Mouse (Mus musculus): ENCODE data around the gene Agl.

Gene Agl

GRCm38 (mm10) chr3:116807811-116808506 is at the start of gene Agl:
Agl (minus strand) TSS chr3:116808166.
- peak; percentile 87 for DNase-seq (ENCODE audit: low read depth)

DNA sequence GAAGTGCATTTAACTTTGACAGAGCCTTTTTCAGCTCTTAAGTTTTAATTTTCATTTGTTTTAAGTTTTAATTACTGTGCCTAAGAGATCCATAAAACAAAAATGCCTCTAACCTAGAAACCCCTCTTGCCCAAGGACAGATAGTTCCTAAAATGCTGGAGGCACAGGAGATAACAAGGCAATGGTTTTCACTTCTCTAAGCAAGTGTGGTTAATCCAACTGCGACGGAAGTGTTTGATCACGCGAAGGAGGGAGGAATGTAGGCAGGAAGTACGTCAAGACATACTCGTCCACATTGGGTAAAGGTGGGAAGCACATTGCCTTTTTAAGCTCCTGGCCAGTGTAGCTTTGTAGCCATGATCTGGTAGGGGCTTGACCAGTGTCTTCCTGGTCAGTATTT is 49.6 kb upstream of the Agl start:
- DNase-seq (ENCODE audit: low read depth), result no peak

DNA sequence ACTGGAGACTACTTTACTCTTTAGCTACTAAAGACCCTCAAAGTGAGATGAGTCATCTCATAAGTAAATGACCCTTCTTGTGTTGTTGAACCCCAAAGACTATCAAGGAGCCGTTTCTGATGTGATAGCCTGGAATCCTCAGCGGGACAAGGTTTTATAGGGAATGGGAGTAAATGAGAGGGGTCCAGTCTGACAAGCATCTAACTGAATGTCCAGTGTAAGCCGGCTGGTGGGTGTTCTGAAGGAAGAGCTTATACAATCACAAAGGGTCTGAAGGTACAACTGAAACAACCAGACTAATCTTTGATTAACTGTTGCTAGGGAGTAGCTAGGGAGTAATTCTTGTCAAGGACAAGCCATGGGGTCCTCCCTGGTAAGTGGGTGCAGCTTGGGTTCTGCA is 44.5 kb upstream of the Agl start:
- no peak for DNase-seq (ENCODE audit: low read depth)

- DNase-seq (ENCODE audit: low read depth), result no peak
These were observed 42.4 kb upstream of the Agl start for GRCm38 (mm10) chr3:116850376-116850775.

- DNase-seq (ENCODE audit: low read depth), result no peak
These were observed 41.0 kb upstream of the Agl start for GRCm38 (mm10) chr3:116848936-116849335.

- no peak for DNase-seq (ENCODE audit: low read depth)
These were observed 40.1 kb upstream of the Agl start for GRCm38 (mm10) chr3:116848099-116848498.

DNA sequence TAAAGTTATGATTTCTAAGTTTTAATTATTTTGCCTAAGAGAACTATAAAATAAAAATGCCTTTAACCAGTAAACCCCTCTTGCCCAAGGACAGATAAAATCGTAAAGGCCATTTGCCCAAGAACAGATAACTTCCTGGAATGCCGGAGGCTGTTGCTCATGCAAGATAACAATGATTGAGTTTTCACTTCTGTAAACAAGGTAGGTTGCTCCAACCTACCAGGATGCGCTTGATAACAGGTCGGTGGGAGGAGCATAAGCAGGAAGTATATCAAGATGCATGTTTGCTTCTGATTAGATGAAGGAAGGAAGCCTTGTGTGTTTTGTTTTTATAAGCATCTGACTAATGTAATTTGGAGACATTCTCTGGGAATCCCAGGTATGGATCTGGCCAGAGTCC is 38.1 kb upstream of the Agl start:
- DNase-seq (ENCODE audit: low read depth), result no peak

DNA sequence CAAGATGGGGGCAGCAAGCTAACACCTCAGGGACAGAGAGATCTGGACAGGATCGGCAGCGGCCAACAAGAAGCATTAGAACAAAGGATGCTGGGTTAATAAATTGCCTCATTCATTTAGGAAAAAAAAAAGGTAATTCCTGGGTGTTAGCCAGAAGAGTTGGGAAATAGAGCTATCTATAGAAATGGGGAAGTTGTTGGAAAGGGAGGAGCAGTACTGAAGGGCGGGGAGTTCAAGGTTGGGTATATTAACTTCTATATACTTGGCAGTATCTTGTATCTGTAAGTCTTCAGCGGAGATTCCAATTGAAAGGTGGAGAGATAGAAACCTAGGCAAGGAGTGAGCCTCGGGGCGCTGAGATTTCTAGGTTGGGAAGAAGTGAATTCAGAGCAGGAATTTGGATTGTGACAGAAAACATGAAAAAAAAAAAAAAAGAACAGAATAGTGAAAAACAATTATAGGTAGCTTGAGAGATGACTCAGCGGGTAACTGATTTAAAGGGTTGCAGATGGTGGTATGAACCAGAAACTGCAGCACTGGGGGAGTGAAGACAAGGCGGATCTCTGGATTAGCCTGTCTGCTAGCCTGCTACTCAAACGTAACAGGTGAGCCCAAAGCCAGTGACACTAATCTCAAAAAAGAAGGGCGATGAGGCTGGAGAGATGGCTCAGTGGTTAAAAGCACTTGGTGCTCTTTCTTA is 37.1 kb upstream of the Agl start:
- DNase-seq (ENCODE audit: low read depth), result no peak

GRCm38 (mm10) chr3:116841311-116841710 is 33.3 kb upstream of the Agl start:
- no peak for DNase-seq (ENCODE audit: low read depth)

DNA sequence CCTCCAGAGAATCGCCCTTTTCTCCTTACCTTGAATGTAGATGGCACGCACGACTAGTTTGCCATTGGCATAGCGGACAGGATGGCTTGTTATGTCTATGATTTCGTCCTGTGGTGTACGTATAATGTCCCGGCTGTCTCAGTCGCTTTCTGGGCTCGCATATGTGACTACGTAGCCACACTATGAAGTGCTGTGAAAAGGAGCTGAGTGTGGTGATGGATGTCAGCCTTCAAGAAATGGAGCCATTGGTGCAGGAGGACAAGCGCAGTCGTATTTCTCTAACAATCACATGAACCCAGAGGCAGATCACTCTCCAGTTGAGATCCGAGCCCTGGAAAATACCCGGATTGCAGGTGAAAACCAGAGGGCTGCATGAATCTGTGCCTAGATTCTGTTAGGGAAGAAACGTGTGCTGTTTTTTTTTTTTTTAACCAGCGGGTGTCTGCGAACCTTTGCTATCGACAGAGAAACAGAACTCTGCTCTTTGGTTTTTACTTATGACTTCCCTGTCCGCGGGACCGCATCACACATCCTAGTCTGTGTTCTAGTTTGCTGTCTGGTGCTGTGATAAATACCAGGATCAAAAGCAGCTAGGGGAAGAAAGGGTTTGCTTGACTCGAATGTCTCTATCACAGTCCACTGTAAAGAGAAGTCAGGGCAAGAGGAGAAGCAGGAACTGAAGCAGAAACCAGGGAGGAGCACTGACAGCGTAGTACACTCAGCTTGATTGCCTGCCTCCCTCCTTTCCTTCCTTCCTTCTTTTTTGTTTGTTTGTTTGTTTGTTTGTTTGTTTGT is 28.9 kb upstream of the Agl start:
- DNase-seq (ENCODE audit: low read depth), result no peak

DNA sequence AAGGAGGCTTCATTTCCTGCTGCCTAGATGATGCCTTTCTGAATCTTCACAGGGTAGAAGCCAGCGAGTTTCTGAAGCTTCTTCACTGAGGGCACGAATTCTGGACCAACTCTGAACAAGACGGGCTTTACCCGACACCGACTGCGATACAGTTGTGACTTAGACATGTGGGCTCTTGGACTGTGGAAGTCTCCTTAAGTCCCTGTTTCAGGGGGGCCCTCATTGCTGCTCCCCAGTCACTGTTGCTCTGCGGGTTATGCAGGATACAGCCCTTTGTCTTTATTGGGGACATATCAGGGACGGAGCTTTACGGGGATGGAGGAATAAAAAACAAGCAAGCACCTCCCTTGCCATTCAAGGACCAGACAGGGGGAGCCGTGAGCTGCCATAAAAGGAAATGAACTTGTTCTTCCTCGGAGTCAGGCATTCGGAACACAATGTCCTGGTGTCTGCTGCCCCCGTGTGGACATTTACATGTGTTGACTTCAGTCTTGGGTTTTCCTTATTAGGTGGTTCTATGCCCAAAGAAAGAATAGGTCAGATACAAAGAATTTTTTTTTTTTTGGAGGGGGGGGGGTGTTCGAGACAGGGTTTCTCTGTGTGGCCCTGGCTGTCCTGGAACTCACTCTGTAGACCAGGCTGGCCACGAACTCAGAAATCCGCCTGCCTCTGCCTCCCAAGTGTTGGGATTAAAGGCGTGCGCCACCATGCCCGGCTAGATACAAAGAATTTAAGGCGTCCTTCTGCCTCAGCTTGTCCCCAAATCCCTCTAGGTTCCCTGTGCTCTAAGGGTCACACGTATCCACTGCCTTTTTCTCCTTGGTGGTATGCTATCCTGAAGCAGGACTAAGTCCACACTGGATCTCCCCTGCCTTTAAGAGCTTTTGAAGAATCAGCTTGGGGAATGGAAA is 28.1 kb upstream of the Agl start:
- DNase-seq (ENCODE audit: low read depth), result peak; percentile 94

DNA sequence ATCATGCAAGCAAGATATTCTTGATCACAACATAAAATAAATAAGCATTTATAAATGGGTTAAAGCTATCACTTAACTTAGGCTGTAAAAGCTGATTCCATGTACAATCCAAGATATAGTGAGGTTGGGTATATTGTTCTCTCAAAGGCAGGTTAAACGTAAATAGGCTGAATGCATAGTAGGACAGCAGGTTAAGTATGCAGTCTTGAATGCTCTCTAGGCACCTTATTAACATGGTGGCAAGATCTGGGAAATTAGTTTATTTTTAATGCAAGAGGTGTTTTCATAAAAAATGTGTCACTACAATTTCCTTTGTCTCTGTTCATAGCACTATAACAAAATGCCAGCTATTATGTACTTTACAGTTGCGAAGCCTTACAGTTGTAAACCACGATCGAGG is 27.4 kb upstream of the Agl start:
- DNase-seq (ENCODE audit: low read depth), result no peak

DNA sequence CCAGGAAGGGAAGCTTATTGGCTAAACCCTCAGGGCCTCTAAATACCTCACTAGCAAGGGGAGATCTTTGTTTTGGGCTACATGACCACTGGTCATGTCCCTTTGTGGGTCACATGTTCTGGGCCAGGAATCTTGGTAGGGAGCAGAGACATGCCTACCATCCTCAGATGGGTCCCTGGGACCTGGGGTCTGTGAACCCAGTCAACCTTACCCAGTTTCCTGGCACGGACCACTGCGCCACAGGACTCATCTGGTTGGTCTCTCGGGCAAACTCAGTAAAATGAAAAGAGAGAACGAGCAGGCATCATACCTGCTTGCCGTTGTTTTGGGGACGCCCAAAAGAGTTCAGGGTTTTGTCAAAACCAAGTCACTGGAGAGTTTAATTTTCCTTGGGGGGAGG is 26.3 kb upstream of the Agl start:
- DNase-seq (ENCODE audit: low read depth), result no peak

DNA sequence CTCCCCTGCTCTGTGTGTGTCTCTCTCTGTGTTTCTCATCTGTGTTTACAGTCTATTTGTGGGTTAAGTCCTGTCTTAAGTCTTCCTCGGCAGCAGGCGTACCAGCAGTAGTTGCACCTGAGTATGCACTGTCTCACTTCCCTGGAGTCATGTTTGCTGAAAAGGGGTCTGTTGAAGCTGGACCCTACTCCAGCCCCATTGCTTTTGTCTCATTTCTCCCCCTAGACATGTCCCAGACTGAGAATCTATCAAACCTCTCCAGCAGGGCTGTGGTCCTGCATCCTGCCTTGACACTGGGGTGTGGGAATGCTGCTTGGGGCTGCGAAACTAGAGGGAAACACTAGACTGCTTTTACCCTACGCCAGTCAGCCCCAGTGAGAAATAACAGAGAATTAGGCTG is 25.5 kb upstream of the Agl start:
- no peak for DNase-seq (ENCODE audit: low read depth)

DNA sequence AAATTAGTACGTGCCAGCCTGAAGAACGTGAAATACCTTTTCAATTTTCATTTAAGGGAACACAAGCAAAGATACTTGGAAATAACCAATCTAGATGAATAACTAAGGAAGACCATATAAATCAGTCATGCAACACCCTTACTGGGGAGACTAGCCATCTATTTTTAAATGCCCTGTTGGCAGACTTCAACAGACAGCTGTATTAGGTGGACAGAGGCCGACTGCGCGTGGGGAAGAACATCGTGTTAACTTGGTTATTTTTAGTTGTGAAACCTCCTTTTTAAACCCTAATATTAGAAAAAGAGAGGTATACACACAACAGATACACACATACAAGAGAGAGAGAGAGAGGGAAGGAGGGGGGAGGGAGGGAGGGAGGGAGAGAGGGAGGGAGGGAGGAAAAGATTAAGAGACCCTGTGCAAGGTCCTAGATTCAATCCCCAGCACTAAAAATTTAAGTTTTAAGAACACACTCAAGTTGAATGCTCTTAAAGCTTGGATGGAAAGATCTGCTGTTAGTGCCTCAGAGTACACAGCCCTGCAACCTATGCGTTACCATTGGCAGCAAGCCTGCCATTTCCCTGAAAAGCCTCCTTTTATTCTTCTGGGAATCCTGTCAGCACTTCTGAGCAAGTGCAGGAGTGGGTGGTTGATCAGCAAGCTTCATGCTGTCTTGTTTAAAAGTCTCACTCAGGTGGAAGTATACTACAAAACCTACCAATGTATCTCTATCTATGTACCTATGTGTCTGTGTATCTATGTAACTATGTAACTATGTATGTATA is 24.8 kb upstream of the Agl start:
- no peak for DNase-seq (ENCODE audit: low read depth)

GRCm38 (mm10) chr3:116831324-116831723 is 23.4 kb upstream of the Agl start:
- DNase-seq (ENCODE audit: low read depth), result no peak

DNA sequence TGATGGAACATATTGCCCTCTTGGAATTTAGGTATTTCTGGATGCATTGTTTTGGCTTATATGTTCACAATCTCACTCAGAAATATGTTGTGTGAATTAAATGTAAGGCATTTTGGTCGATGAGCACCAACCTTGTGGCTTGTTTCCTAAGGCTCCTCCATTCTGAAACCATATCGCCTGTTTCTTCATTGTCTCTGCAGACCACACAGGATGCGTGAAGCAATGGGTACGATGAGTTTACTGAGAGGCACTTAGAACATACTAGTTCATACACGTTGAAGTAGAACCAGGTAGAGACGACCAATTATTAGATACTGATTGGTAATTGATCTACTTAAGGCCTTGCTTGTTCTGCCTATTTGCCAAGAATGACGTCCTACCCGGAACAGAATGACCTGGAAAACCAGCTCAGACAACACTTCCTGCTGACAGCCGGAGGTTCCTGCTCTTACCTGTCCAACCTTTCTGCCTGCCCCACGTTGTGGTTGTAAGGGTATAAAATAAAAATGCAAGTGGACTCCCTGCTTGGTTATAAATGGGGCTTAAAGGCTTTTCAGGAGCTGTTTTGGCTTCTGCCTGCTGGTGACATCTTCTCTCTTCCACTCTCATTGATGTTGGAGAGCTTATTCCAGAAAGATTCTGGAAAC is 21.4 kb upstream of the Agl start:
- DNase-seq (ENCODE audit: low read depth), result no peak

- DNase-seq (ENCODE audit: low read depth), result no peak
These were observed 18.7 kb upstream of the Agl start for GRCm38 (mm10) chr3:116826471-116827215.

GRCm38 (mm10) chr3:116817231-116817630 is 9.3 kb upstream of the Agl start:
- no peak for DNase-seq (ENCODE audit: low read depth)

GRCm38 (mm10) chr3:116816674-116817215 is 8.8 kb upstream of the Agl start:
- no peak for DNase-seq (ENCODE audit: low read depth)

All from naive thymus-derived CD4-positive, alpha-beta T cell, adult 2 months (primary cell).